Mouse (Mus musculus) hindbrain, postnatal 0 days (tissue): ENCODE measurements around the gene Pja2. TPM values are rescaled to one million over a fixed set of nuclear protein-coding genes. Genes with fewer than 3 reads are reported as not detected.
A peak's percentile ranks its signal among the peaks of the same experiment; 100 is the strongest.
"Not testable (repeated sequence)": the region's sequence is repeated elsewhere in the genome, so short reads cannot be mapped to it uniquely, and the experiment has no call there.

Experiments used
- ATAC-seq: fragments of 200-750 bp; cut with Nextera tagmentation; 2 replicates; pipeline ENCODE4 v1.8.0; 2017; ENCODE audit warnings: mild to moderate bottlenecking, moderate TSS enrichment, moderate library complexity
- DNase-seq: peaks from one replicate; pipeline ENCODE4 v3.0.0-alpha.2; 2015; ENCODE audit warnings: low spot score
- H3K27ac ChIP-seq: fragments of 300-500 bp; sonication (generic); 2 replicates; pipeline ENCODE4 v1.5.1; 2014; ENCODE audit warnings: mild to moderate bottlenecking
- H3K27me3 ChIP-seq: fragments of 300-500 bp; sonication (generic); 2 replicates; pipeline ENCODE4 v1.6.1; 2014; ENCODE audit warnings: low read length, mixed read lengths; ENCODE audit not compliant: insufficient read depth
- H3K36me3 ChIP-seq: fragments of 300-500 bp; sonication (generic); 2 replicates; pipeline ENCODE4 v1.6.1; 2014; ENCODE audit warnings: low read length, mixed read lengths; ENCODE audit not compliant: insufficient read depth
- H3K4me1 ChIP-seq: fragments of 300-500 bp; sonication (generic); 2 replicates; pipeline ENCODE4 v1.6.1; 2014; ENCODE audit warnings: antibody characterized with exemption, low read length, mixed read lengths; ENCODE audit not compliant: insufficient read depth
- H3K4me2 ChIP-seq: fragments of 300-500 bp; sonication (generic); 2 replicates; pipeline ENCODE4 v1.6.1; 2014; ENCODE audit warnings: low read depth, mild to moderate bottlenecking, low read length, moderate library complexity, mixed read lengths
- H3K4me3 ChIP-seq: fragments of 300-500 bp; sonication (generic); 2 replicates; pipeline ENCODE4 v1.5.1; 2014; ENCODE audit warnings: low read length
- H3K9ac ChIP-seq: fragments of 300-500 bp; sonication (generic); replicated peaks from 2 replicates; pipeline ENCODE4 v1.6.1; 2014; ENCODE audit warnings: mild to moderate bottlenecking, low read length, moderate library complexity, mixed read lengths
- H3K9me3 ChIP-seq: fragments of 300-500 bp; sonication (generic); 2 replicates; pipeline ENCODE4 v1.6.1; 2016; ENCODE audit warnings: low read length, mixed read lengths
- CTCF ChIP-seq: IDR thresholded peaks from 2 replicates; pipeline ENCODE4 v1.5.1; 2016; ENCODE audit warnings: antibody characterized with exemption, control low read depth, low read depth
- WGBS: fragments of 180-500 bp; shearing (Covaris S2); extraction: QIAGEN DNeasy Blood & Tissue Kit; methylation state at CpG from one replicate; pipeline ENCODE4 v1.1.7; 2014; 5-methylcytosine and 5-hydroxymethylcytosine counted together
- polyA plus RNA-seq: library from polyadenylated mRNA; unstranded; fragments of >200 nt; fragmentation: Nextera tagmentation; extraction: Ambion mirVana; gene quantifications from 2 replicates; pipeline ENCODE4 v1.2.1, GENCODE M21; 2015
- total RNA-seq: library from RNA; depleted of rRNA; stranded (reverse); fragments of >200 nt; gene quantifications from 2 replicates; pipeline ENCODE4 v1.2.3, GENCODE M21; 2014

Gene Pja2
- total and polyA plus RNA-seq, 2 experiments from 2014 or later = 160 to 204 TPM

DNA sequence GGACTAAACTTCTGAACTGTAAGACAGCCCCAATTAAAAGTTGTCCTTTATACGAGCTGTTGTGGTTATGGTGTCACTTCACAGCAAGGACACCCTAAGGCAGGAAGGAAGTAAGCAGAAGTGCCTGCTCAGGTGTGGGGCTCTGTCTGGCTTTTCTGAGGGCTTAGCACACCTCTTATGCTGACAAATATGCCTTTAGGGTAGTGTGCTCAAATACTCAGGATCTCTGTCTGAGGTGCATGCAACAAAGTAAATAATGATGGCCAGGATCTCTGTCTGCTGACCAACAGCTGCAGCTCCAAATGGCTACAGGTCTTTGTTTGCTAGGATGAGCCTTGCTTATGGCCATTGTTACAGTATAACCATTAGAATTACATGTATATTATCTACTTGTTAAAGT lies 71.1 kb downstream of the Pja2 start:
- H3K4me2 ChIP-seq = no peak overlapping the region
- H3K4me1 ChIP-seq = no peaks in the 10 kb centered on the region
- ATAC-seq (no peak), DNase-seq (no peak)
- H3K9ac ChIP-seq = no peak overlapping the region
- H3K27me3 ChIP-seq = no peaks in the 10 kb centered on the region
- H3K27ac ChIP-seq = no peak overlapping the region
- no peak overlapping the region for H3K4me3 ChIP-seq
- H3K36me3 ChIP-seq = no peaks in the 10 kb centered on the region
- TF ChIP-seq CTCF = no peak
- 81% methylated on average over 1 of the region's 1 CpGs for WGBS
- no peaks in the 10 kb centered on the region for H3K9me3 ChIP-seq

GRCm38 (mm10) chr17:64248246-64248645 lies 83.5 kb downstream of the Pja2 start:
- H3K27ac ChIP-seq = no peak overlapping the region
- no peaks in the 10 kb centered on the region for H3K27me3 ChIP-seq
- H3K4me2 ChIP-seq = no peak overlapping the region
- H3K4me3 ChIP-seq = no peak overlapping the region
- ATAC-seq = no peak
- no peaks in the 10 kb centered on the region for H3K4me1 ChIP-seq
- no peak for TF ChIP-seq CTCF
- WGBS = 48% methylated on average over 3 of the region's 3 CpGs
- no peaks in the 10 kb centered on the region for H3K36me3 ChIP-seq
- no peak for DNase-seq
- H3K9me3 ChIP-seq = no peaks in the 10 kb centered on the region
- no peak overlapping the region for H3K9ac ChIP-seq

DNA sequence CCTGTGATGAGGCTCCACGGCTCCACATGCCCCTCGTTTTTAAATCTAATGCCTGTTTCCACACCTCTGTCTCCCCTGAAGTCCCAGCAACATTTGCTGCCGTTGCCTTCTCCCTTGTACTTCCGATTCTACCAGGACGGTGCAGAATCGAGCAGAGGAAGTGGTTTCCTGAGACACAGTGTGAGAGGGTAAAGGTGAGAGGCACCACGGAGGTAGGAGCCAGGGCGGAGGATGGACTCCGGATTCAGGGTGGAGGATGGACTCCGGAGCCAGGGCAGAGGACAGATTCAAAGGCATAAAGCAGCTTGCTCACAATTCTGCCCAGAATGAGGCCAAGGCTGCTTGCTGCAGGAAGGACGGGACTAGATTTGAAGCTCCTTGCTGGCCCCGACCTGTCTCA lies 88.8 kb downstream of the Pja2 start:
- ATAC-seq (no peak), DNase-seq (no peak)
- Histone ChIP-seq H3K4me2 (no peak overlapping the region), H3K4me3 (no peak overlapping the region), H3K9ac (no peak overlapping the region), H3K9me3 (no peaks in the 10 kb centered on the region), H3K36me3 (no peaks in the 10 kb centered on the region), H3K4me1 (no peaks in the 10 kb centered on the region), H3K27me3 (no peaks in the 10 kb centered on the region), H3K27ac (peak overlapping the region; percentile 26; the same call in 1 of the 2 replicates)
- 70% methylated on average over 12 of the region's 12 CpGs for WGBS
- no peak for TF ChIP-seq CTCF

GRCm38 (mm10) chr17:64242310-64242859 lies 89.3 kb downstream of the Pja2 start:
- ATAC-seq = no peak
- no peaks in the 10 kb centered on the region for H3K4me1 ChIP-seq
- TF ChIP-seq CTCF = no peak
- no peak for DNase-seq
- H3K4me3 ChIP-seq = no peak overlapping the region
- H3K9ac ChIP-seq = no peak overlapping the region
- H3K27ac ChIP-seq = peak overlapping the region; percentile 26; the same call in 1 of the 2 replicates
- no peak overlapping the region for H3K4me2 ChIP-seq
- WGBS = 42% methylated on average over 9 of the region's 9 CpGs
- no peaks in the 10 kb centered on the region for H3K9me3 ChIP-seq
- H3K27me3 ChIP-seq = no peaks in the 10 kb centered on the region
- no peaks in the 10 kb centered on the region for H3K36me3 ChIP-seq

- Histone ChIP-seq H3K4me3 (no peak overlapping the region), H3K9me3 (no peaks in the 10 kb centered on the region), H3K36me3 (no peaks in the 10 kb centered on the region), H3K4me1 (no peaks in the 10 kb centered on the region), H3K27me3 (no peaks in the 10 kb centered on the region), H3K4me2 (no peak overlapping the region), H3K27ac (no peak overlapping the region), H3K9ac (no peak overlapping the region)
- DNase-seq (peak; percentile 36), ATAC-seq (peak; percentile 55; the same call in 1 of the 2 replicates)
- 49% methylated on average over 11 of the region's 11 CpGs for WGBS
- no peak for TF ChIP-seq CTCF
Observed at GRCm38 (mm10) chr17:64241544-64242292, 90.0 kb downstream of the Pja2 start.

- H3K9ac ChIP-seq = no peak overlapping the region
- H3K4me2 ChIP-seq = no peak overlapping the region
- H3K27ac ChIP-seq = no peak overlapping the region
- no peaks in the 10 kb centered on the region for H3K27me3 ChIP-seq
- ATAC-seq = no peak
- DNase-seq = no peak
- TF ChIP-seq CTCF = 0 out of 2 replicates have a peak, but pooled peaks have one; percentile 8
- no peak overlapping the region for H3K4me3 ChIP-seq
- WGBS = 80% methylated on average over 4 of the region's 4 CpGs
- H3K4me1 ChIP-seq = no peaks in the 10 kb centered on the region
- no peaks in the 10 kb centered on the region for H3K36me3 ChIP-seq
- no peaks in the 10 kb centered on the region for H3K9me3 ChIP-seq
Observed at GRCm38 (mm10) chr17:64232134-64232533, 99.6 kb downstream of the Pja2 start.

- not testable (repeated sequence) for H3K27ac ChIP-seq, H3K36me3 ChIP-seq, H3K4me2 ChIP-seq, H3K4me1 ChIP-seq, H3K9me3 ChIP-seq, DNase-seq, H3K9ac ChIP-seq, H3K4me3 ChIP-seq, H3K27me3 ChIP-seq, ATAC-seq
- 93% methylated on average over 4 of the region's 4 CpGs for WGBS
Observed at GRCm38 (mm10) chr17:64231637-64232036, 100.1 kb downstream of the Pja2 start.
